Mouse (Mus musculus) kidney, adult 18-20 months (tissue): ENCODE measurements around the gene Fgf9.
A peak's percentile ranks its signal among the peaks of the same experiment; 100 is the strongest.

Experiments
- DNase-seq: peaks from one replicate; pipeline ENCODE4 v3.0.0; 2021

The Fgf9 gene

GRCm38 (mm10) chr14:58091321-58091720 lies 21.0 kb downstream of the Fgf9 start:
- peak; percentile 54 for DNase-seq

- DNase-seq = no peak
Measured at GRCm38 (mm10) chr14:58099599-58099998, 29.3 kb downstream of the Fgf9 start.

DNA sequence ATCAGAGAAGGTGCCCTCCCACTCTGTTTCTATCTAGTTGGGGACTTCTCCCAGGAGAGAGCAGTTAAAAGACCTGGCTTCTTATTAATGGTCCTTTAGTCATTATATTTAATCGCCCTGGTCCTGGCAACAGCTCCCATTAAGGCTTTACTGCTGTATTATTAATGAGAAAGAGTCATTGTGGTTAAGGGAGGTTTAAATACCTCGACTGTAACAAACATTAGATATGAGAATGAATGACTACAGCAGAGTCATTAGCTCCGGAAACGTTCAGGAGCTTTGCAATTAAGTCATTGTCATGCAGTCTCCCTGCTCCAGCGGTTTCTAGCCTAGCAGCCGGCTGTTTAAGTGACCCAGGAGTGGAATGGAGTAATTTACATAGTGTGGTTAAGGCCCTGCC lies 31.0 kb downstream of the Fgf9 start:
- no peak for DNase-seq

DNA sequence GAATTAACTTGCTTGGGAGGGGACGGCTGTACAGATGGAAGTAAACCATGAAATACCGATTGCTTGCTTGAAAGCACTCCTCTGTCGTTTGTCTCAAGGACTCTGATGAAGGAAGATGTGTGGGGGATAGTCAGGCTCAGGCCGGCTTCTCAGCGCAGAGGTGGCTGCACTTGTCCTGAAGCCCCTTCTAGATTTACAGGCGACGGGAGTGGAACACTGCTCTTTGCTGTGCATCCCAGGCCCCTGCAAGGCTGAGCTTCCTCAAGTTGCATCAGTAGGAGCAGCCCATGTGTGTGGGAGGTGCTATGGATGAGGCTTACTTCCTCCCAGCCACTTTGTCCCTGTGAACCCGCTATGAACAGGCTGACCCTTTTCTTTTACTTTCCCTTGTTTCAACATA lies 33.9 kb downstream of the Fgf9 start:
- no peak for DNase-seq

DNA sequence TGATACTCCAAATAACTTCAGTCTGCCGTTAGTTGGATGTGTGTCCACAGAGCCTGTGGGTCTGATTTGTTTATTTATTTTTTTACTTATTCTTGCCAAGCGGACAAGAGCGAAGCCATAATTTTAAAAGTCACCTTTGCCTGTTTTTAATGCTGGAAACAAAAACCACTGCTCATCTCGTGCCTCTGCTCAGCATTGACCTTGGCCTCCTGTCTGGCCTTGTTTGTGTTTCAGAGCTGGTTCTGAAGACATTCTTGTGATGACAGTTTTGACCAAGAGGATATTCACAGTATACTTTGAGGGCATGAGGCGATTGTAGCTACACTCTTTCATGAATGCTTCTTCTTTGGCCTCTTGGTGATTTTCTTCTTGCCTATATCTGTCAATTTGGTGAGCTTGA lies 35.2 kb downstream of the Fgf9 start:
- no peak for DNase-seq

- no peak for DNase-seq
Measured at GRCm38 (mm10) chr14:58109601-58110000, 39.3 kb downstream of the Fgf9 start.

DNA sequence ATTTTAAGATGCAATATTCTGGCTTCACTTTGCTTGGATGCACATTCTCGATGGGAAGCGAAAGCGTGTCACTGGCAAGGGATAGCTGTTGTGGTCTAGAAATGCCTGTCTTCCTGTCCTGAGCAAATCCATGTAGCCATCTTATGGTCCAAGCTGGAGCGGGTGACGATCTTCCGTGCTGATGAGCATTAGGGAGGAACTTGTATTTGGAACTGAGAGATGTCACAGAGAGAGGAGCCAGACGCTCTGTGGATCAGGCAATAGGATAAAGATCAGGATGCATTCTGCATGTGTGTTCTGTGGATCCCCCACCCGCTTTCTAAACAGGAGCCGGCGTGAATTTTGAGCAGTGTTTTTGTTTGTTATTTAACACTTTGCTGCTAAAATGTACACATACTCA lies 41.2 kb downstream of the Fgf9 start:
- DNase-seq = no peak

DNA sequence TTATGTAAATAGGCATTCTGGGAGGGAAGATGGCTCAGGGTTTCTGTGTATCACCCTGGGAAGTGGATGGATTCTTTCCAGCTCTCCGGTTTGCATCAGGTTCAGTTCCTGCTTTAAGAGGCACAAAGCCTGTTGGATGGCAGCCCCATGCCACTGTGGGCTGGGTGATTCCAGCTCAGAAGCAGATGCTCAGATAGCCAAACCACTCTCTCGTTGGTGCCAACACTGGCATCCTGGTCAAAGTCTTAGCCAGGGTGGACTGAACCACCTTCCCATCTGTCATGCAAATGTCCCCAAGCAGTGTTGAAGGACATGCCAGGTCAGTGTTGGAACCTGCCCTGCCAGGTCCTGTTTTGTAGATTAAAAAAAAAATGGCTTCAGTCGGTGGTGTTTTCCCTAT lies 42.0 kb downstream of the Fgf9 start:
- DNase-seq = peak; percentile 11

- no peak for DNase-seq
Measured at GRCm38 (mm10) chr14:58113180-58113579, 42.8 kb downstream of the Fgf9 start.

DNA sequence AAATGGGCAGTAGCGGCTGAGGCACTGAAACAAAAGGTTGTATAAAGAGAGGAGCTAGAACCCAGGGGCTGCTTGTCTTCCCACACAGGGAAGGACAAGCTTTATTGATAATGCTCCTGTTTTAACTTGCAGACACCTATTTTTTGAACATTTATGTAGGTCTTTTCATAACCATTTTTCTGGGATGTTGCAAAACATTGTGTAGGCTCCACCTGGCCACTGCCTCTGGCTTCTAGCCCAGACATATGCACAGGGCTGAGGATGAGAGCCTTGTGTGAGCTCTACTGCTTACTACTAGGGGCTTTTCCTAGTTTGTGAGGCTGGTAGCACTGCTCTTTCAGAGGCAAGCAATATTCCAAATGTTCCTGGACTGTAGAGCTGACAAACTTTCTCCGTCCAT lies 43.8 kb downstream of the Fgf9 start:
- no peak for DNase-seq

DNA sequence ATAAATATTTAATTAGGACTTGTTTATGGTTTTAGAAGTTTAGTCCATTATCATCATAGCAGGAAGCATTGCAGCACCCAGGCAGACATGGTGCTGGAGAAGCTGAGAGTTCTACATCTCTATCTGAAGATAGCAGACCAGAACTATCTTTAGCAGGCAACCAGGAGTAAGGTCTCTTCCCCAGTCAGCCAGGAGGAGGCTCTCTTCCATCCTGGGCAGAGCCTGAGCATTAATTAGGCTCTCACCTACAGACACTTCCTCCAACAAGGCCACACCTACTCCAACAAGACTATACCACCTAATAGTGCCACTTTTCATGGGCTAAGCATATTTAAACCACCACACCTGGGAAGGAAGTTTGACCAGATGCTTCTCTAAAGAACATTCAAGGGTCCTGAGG lies 54.3 kb downstream of the Fgf9 start:
- DNase-seq = no peak

GRCm38 (mm10) chr14:58126508-58126907 lies 56.2 kb downstream of the Fgf9 start:
- DNase-seq = no peak

- peak; percentile 26 for DNase-seq
Measured at GRCm38 (mm10) chr14:58139506-58140055, 69.2 kb downstream of the Fgf9 start.

GRCm38 (mm10) chr14:58149637-58150470 lies 79.5 kb downstream of the Fgf9 start:
- DNase-seq = peak; percentile 61

- no peak for DNase-seq
Measured at GRCm38 (mm10) chr14:58150471-58150855, 80.1 kb downstream of the Fgf9 start.

- DNase-seq = no peak
Measured at GRCm38 (mm10) chr14:58152110-58152509, 81.8 kb downstream of the Fgf9 start.

DNA sequence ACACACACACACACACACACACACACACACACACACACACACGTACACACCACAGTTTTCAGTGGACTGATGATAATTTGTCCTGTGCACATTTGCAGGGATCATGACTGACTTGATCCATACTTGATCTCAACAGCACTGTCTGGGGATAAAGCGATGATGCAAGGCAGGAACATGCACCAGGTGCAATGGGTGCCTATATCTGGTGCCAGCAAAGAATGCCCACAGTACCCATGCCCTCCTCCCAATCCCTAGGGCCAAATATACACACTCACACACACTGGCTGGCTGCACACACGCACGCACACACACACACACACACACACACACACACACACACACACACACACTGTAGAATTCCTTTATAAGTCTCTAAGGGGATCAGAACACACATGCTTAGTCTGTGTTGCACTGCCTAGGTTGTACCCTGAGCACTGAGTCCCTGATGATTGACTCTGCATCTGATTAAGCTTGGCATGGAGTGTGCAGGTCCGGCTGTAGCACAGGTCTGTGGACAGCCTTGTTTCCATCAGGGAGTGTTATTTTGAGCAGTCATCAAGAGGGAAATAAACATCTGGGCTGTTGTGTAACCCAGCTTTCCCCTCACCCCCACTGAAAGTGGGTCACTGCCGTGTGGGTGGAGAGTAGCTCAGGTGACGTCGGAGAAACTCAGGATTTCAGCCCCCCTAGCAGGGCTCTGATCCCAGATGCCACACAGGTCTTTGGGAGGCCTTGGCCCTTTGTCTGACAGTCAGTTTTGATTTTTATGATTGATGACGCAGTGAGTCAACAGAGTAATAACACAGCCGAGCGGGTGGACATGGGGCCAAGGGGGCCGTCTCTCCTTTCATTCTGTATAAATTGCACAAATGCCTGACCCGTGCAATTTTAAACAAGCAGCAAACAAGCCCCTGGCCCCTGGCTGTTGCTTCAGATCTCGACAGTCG lies 83.4 kb downstream of the Fgf9 start:
- DNase-seq = peak; percentile 31

DNA sequence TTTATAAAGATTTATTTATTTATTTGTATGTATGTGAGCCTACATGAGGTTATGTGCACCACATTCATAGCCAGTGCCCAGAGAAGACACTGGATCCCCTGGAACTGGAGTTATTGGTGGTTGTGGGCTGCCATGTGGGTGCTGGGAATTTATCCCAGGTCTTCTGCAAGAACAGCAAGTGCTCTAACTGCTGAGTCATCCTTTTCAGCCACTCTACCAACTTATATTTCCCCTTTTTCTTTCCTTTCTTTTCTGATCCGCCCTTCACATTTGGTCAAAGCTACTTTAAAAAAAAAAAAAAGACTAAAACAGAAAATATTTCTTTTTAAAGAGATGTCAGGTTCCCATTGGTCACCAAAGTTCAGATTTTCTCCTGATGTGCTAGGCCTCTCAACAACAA lies 90.3 kb downstream of the Fgf9 start:
- no peak for DNase-seq
